Mouse (Mus musculus): Measurements from ENCODE around the gene Actl7b. TPM values are rescaled to one million over a fixed set of nuclear protein-coding genes. Genes with fewer than 3 reads are reported as not detected.

Gene Actl7b
- polyA plus RNA-seq, 1 experiment from 2014 or later = not detected

DNA sequence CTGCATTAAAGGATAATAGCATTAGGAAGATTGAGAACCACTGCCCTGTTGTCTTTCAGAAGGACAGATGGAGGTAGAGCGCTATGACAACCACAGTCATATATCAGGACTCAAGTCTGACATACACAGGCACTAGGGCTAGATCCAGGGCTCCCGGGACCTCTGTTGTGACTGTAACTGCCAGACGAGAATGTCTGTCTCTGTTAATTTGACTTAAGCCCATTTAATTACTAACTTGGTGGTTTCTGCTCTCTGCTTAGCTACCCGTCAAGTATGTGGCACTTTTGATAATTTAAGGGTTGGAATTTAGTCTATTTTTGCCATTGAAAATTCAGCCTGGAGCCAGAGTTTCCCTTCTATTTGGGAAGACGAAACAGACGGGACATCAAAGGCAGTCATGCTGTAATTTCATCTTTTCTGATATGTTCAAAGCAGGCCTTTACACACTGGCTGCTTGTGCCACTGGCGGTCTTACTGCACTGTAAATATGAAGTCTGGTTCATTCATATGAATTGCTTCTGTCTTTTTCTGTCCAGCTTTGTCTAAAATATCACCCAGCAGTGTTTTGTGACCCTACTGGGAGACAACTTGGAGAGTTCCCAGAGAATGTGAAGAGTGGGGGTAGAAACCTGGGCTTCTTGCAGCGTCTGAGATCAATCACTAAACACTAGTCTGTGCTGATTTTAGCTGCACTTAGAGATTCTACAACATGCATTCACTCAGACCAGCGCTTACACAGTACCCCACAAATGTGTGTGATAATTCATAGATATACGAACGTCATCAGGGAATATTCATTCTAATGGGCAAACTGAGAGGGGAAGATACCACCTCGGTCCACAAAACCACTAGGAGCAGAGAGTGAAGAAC, 22.4 kb downstream of the Actl7b start:
- H3K27me3 ChIP-seq (replicated peaks; ENCODE audit: control insufficient read depth, insufficient read depth, low read length) = no peaks in the 10 kb centered on the region
- no peak overlapping the region for H3K4me2 ChIP-seq (replicated peaks; ENCODE audit: low read depth)
- no peak overlapping the region for H3K27ac ChIP-seq (ENCODE audit: low read depth, low read length)
- H3K9me3 ChIP-seq (ENCODE audit: control insufficient read depth) = no peaks in the 10 kb centered on the region
- WGBS = 65% methylated on average over 12 of the region's 12 CpGs
- H3K4me1 ChIP-seq (replicated peaks; ENCODE audit: control insufficient read depth, insufficient read depth, low read length) = no peaks in the 10 kb centered on the region
- ATAC-seq = no peak
- no peak overlapping the region for H3K9ac ChIP-seq (ENCODE audit: low read depth, low read length)
- no peak for TF ChIP-seq CTCF (IDR thresholded peaks at IDR 0.05; ENCODE audit: low read depth)
- no peaks in the 10 kb centered on the region for H3K36me3 ChIP-seq (ENCODE audit: control insufficient read depth, insufficient read depth)
- H3K4me3 ChIP-seq (ENCODE audit: low read depth, low read length) = no peak overlapping the region

DNA sequence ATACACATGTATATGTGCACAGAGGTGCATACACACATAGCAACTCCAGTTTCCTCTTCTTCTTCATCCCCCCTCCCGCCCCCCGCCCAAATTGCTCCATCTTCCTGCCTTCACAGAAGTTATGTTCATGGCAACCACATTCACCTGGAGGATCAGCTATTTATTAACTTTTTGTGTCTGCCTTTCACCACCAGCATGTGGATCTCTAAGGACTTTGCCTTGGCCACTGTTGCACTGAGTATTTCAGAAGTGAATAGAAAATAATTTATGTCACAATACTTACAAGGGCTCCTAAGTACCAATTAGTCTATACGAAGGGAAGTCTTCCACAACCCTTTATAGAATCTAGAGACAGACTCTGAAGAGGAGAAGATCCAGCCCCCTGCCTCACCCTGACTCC, 23.3 kb downstream of the Actl7b start:
- H3K27ac ChIP-seq (ENCODE audit: low read depth, low read length) = no peak overlapping the region
- H3K36me3 ChIP-seq (ENCODE audit: control insufficient read depth, insufficient read depth) = no peaks in the 10 kb centered on the region
- no peak overlapping the region for H3K9ac ChIP-seq (ENCODE audit: low read depth, low read length)
- no peaks in the 10 kb centered on the region for H3K9me3 ChIP-seq (ENCODE audit: control insufficient read depth)
- H3K4me2 ChIP-seq (replicated peaks; ENCODE audit: low read depth) = no peak overlapping the region
- TF ChIP-seq CTCF (IDR thresholded peaks at IDR 0.05; ENCODE audit: low read depth) = no peak
- ATAC-seq = no peak
- H3K4me3 ChIP-seq (ENCODE audit: low read depth, low read length) = no peak overlapping the region
- H3K4me1 ChIP-seq (replicated peaks; ENCODE audit: control insufficient read depth, insufficient read depth, low read length) = no peaks in the 10 kb centered on the region
- H3K27me3 ChIP-seq (replicated peaks; ENCODE audit: control insufficient read depth, insufficient read depth, low read length) = no peaks in the 10 kb centered on the region
- WGBS = 79% methylated on average over 3 of the region's 3 CpGs

DNA sequence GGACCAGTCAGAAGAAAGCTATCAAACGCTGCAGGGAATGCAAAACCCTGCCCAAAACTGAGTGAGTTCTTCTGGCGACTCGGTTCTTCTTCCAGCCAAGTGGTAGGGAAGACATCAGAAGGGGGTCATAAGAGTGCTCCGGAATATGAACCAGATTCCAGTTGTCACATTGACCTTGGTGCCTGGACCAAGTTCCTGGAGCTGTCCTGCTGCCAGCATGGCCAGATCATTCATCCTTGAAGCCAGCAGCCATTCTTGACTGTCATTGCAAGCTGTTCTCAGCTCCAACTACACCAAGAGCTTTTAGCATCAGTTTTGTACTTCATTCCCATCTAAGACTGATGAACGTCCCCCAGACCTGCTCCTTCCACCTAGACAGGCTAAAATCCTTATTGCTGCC, 24.4 kb downstream of the Actl7b start:
- Histone ChIP-seq H3K27me3 (replicated peaks; ENCODE audit: control insufficient read depth, insufficient read depth, low read length) (no peaks in the 10 kb centered on the region), H3K9me3 (ENCODE audit: control insufficient read depth) (no peaks in the 10 kb centered on the region), H3K4me1 (replicated peaks; ENCODE audit: control insufficient read depth, insufficient read depth, low read length) (no peaks in the 10 kb centered on the region), H3K36me3 (ENCODE audit: control insufficient read depth, insufficient read depth) (no peaks in the 10 kb centered on the region), H3K4me2 (replicated peaks; ENCODE audit: low read depth) (no peak overlapping the region), H3K27ac (ENCODE audit: low read depth, low read length) (no peak overlapping the region), H3K4me3 (ENCODE audit: low read depth, low read length) (no peak overlapping the region), H3K9ac (ENCODE audit: low read depth, low read length) (no peak overlapping the region)
- no peak for TF ChIP-seq CTCF (IDR thresholded peaks at IDR 0.05; ENCODE audit: low read depth)
- 59% methylated on average over 5 of the region's 5 CpGs for WGBS
- no peak for ATAC-seq

DNA sequence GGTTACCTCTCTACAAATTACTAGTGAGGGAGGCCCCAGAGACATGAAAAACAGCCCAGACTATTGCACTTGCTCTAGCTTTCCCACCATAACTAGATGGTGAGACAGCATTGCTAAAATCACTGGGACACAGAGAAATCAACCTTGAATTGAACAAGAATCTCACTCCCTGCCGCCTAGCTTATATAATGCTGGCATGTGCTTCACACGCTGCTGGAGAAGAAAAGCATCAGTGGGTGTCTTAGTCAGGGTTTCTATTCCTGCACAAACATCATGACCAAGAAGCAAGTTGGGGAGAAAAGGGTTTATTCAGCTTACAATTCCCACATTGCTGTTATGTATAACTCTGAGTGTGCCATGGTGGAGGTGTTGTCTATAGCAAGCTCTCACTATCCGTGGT, 28.1 kb downstream of the Actl7b start:
- H3K4me2 ChIP-seq (replicated peaks; ENCODE audit: low read depth) = no peak overlapping the region
- no peaks in the 10 kb centered on the region for H3K9me3 ChIP-seq (ENCODE audit: control insufficient read depth)
- H3K9ac ChIP-seq (ENCODE audit: low read depth, low read length) = no peak overlapping the region
- no peaks in the 10 kb centered on the region for H3K4me1 ChIP-seq (replicated peaks; ENCODE audit: control insufficient read depth, insufficient read depth, low read length)
- H3K4me3 ChIP-seq (ENCODE audit: low read depth, low read length) = no peak overlapping the region
- 90% methylated on average over 3 of the region's 3 CpGs for WGBS
- H3K27me3 ChIP-seq (replicated peaks; ENCODE audit: control insufficient read depth, insufficient read depth, low read length) = no peaks in the 10 kb centered on the region
- no peak for ATAC-seq
- TF ChIP-seq CTCF (IDR thresholded peaks at IDR 0.05; ENCODE audit: low read depth) = no peak
- H3K27ac ChIP-seq (ENCODE audit: low read depth, low read length) = no peak overlapping the region
- H3K36me3 ChIP-seq (ENCODE audit: control insufficient read depth, insufficient read depth) = no peaks in the 10 kb centered on the region

DNA sequence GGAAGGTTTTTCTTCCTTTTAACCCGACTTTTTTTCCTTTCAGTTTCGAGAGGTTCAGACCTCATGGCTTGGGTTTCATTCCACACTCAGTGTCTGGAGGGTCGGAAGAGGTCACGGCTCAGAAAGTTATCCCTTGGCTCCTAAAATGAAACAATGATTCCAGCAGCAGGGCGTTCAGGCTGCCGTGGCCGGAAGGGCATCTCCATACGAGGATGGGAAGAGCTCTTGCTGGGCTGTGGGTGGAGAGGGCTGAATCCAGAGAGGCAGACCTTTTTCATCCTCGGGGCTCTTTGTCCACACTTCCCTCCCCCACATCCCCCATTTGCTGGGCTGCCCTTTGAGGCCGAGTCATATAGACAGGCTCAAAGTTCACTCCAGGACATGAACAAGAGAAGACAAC, 39.0 kb downstream of the Actl7b start:
- WGBS = 42% methylated on average over 10 of the region's 10 CpGs
- Histone ChIP-seq H3K4me3 (ENCODE audit: low read depth, low read length) (no peak overlapping the region), H3K4me2 (replicated peaks; ENCODE audit: low read depth) (no peak overlapping the region)

DNA sequence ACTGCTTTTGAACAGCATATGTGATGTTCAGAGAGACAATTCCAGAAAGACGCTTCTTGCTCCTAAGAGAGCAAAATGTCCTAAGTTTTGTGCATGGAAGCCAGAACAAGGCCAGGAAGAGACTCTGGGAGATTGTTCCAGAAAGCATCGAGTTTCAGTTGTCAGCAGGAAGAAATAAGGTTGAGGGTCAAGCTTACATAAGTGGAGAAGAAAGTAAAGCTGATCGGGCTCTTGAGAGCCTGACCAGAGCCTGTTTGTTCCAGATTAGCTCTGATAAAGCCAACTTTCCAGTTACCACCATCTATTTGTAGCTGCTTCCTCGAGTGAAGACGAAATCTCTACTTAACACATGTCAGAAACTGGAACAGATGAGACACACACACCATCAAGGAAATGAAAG, 42.6 kb downstream of the Actl7b start:
- H3K4me3 ChIP-seq (ENCODE audit: low read depth, low read length) = no peak overlapping the region
- no peaks in the 10 kb centered on the region for H3K36me3 ChIP-seq (ENCODE audit: control insufficient read depth, insufficient read depth)
- no peaks in the 10 kb centered on the region for H3K4me1 ChIP-seq (replicated peaks; ENCODE audit: control insufficient read depth, insufficient read depth, low read length)
- H3K27me3 ChIP-seq (replicated peaks; ENCODE audit: control insufficient read depth, insufficient read depth, low read length) = no peaks in the 10 kb centered on the region
- no peak overlapping the region for H3K4me2 ChIP-seq (replicated peaks; ENCODE audit: low read depth)
- H3K9ac ChIP-seq (ENCODE audit: low read depth, low read length) = no peak overlapping the region
- 41% methylated on average over 5 of the region's 5 CpGs for WGBS
- no peaks in the 10 kb centered on the region for H3K9me3 ChIP-seq (ENCODE audit: control insufficient read depth)
- no peak for TF ChIP-seq CTCF (IDR thresholded peaks at IDR 0.05; ENCODE audit: low read depth)
- ATAC-seq = no peak
- H3K27ac ChIP-seq (ENCODE audit: low read depth, low read length) = no peak overlapping the region

More for the DNA sequence above, 39.0 kb downstream of the Actl7b start:
- no peaks in the 10 kb centered on the region for H3K36me3 ChIP-seq (ENCODE audit: control insufficient read depth, insufficient read depth)
- no peaks in the 10 kb centered on the region for H3K4me1 ChIP-seq (replicated peaks; ENCODE audit: control insufficient read depth, insufficient read depth, low read length)
- ATAC-seq = no peak
- no peaks in the 10 kb centered on the region for H3K27me3 ChIP-seq (replicated peaks; ENCODE audit: control insufficient read depth, insufficient read depth, low read length)
- H3K27ac ChIP-seq (ENCODE audit: low read depth, low read length) = no peak overlapping the region
- no peaks in the 10 kb centered on the region for H3K9me3 ChIP-seq (ENCODE audit: control insufficient read depth)
- no peak overlapping the region; the same call in 1 of the 2 replicates for H3K9ac ChIP-seq (ENCODE audit: low read depth, low read length)
- TF ChIP-seq CTCF (IDR thresholded peaks at IDR 0.05; ENCODE audit: low read depth) = no peak

Measured in intestine, postnatal 0 days (tissue).